Mouse (Mus musculus): ENCODE data around the gene Pole2. TPM values are rescaled to one million over a fixed set of nuclear protein-coding genes. Genes with fewer than 3 reads are reported as not detected.
"Not testable (repeated sequence)": the region's sequence is repeated elsewhere in the genome, so short reads cannot be mapped to it uniquely, and the experiment has no call there.

The Pole2 gene
- polyA plus RNA-seq, 1 experiment from 2014 or later: 15.6 TPM

DNA sequence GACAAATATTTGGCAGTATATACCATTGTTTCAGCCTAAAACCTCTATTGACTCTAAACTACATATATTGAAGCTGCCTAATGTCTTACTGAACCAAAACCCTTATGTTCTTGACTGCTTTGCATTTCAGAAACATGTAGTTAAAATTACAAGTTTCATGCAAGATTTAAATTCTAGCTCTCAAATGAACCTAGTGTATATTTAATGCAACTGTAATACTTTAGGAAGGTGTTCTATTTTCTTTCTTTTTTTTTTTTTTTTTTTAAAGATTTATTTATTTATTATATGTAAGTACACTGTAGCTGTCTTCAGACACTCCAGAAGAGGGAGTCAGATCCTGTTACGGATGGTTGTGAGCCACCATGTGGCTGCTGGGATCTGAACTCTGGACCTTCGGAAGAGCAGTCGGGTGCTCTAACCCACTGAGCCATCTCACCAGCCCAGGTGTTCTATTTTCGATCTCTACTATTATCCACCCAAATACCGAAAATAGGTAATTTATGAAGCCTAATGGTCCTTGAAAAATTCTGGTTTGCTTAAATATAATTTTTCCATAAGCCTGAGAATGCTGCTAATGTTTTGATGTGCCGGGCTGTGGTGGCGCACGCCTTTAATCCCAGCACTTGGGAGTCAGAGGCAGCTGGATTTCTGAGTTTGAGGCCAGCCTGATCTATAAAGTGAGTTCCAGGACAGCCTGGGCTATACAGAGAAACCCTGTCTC lies 61.0 kb downstream of the Pole2 start:
- 66% methylated on average over 8 of the region's 8 CpGs for WGBS
- Histone ChIP-seq H3K4me1 (peaks cover 14% of the 10 kb centered on the region), H3K4me2 (replicated peaks) (peak overlapping the region; percentile 96; the same call in 1 of the 2 replicates)
- not testable (repeated sequence) for H3K27ac ChIP-seq; H3K9me3 ChIP-seq; H3K27me3 ChIP-seq (replicated peaks); H3K9ac ChIP-seq; H3K36me3 ChIP-seq; H3K4me3 ChIP-seq; ATAC-seq (ENCODE audit: low FRiP score, low read depth)

DNA sequence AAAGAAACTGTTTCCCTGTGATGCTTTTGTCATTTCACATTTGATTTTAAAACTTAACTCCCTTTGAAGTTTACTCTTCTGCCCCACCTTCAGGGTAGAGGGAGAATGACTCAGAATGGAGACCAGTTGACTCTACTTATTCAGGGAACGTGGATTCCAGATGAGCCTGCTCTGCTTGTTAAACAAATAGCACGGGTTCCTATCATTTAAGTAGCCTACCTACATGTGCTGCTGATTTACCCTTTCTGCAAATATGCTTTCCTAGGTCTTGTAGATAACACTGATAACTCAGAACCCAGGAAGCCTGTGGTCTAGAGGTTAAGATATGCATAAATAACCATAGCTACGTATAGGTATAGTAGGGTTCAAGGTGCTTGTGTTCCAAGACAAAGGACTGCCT lies 63.1 kb downstream of the Pole2 start:
- Histone ChIP-seq H3K4me1 (peaks cover 13% of the 10 kb centered on the region), H3K36me3 (no peaks in the 10 kb centered on the region), H3K27me3 (replicated peaks) (no peaks in the 10 kb centered on the region), H3K27ac (no peak overlapping the region), H3K9me3 (no peaks in the 10 kb centered on the region), H3K4me3 (no peak overlapping the region), H3K9ac (no peak overlapping the region), H3K4me2 (replicated peaks) (no peak overlapping the region)
- no peak for ATAC-seq (ENCODE audit: low FRiP score, low read depth)
- 60% methylated on average over 3 of the region's 3 CpGs for WGBS

DNA sequence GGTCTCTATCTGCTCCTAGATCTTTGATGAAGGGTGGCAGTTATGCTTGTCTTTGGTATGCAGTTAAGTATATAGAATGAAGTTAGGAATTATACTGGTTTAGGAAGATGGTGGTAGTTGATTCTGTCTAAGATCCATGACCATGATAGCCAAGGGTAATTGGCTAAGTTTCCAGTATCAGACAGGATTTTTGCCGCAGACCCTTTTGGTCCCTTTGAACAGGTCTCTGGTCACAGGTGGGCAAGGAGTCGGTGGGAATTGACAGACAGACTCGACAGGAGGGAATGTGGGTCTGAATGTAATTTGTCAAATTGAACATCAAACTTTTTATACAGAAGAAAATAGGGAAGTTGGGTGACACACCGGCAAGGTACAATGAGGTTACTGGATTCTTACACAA lies 64.4 kb downstream of the Pole2 start:
- not testable (repeated sequence) for H3K36me3 ChIP-seq; H3K27ac ChIP-seq; ATAC-seq (ENCODE audit: low FRiP score, low read depth); H3K9me3 ChIP-seq; H3K27me3 ChIP-seq (replicated peaks); H3K4me2 ChIP-seq (replicated peaks); H3K4me1 ChIP-seq; H3K4me3 ChIP-seq; H3K9ac ChIP-seq
- WGBS: 85% methylated on average over 4 of the region's 4 CpGs

DNA sequence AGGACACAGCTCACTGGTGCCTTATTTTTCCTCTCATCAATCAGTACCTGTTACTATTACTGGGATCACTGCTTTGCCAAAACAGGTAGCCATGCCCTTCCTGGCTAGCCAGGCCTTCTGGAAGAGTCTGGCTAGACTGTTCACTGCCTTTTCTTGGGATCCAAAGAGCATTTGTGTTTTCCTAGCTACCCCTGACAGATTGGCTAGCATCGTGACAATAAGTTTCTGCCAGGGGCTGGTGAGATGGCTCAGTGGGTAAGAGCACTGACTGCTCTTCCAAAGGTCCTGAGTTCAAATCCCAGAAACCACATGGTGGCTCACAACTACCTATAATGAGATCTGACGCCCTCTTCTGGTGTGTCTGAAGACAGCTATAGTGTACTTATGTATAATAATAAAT lies 67.3 kb downstream of the Pole2 start:
- not testable (repeated sequence) for H3K4me1 ChIP-seq; ATAC-seq (ENCODE audit: low FRiP score, low read depth); H3K4me2 ChIP-seq (replicated peaks); H3K9ac ChIP-seq; H3K27me3 ChIP-seq (replicated peaks); H3K27ac ChIP-seq; H3K4me3 ChIP-seq; H3K9me3 ChIP-seq
- H3K36me3 ChIP-seq: peaks cover 17% of the 10 kb centered on the region
- 83% methylated on average over 2 of the region's 2 CpGs for WGBS

DNA sequence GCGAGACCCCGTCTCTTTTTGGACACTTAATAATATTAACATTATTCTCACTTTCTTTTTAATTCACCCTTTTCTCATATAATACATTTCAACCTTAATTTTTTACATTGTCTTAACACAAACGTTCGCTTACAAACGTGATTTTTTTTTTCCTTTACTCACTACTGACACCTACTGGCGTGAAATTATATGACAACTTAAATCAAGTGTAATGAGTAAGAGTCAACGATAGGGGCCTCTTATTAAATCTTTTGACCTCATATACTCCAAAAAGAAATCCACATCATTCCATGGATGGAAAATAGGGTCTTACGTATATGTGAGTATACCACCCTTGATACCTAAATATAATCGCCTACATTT lies 68.4 kb downstream of the Pole2 start:
- ATAC-seq (ENCODE audit: low FRiP score, low read depth): 0 out of 2 replicates have a peak, but pooled peaks have one; percentile 4
- Histone ChIP-seq H3K36me3 (peaks cover 17% of the 10 kb centered on the region), H3K9ac (no peak overlapping the region), H3K9me3 (no peaks in the 10 kb centered on the region), H3K27ac (no peak overlapping the region), H3K4me1 (peaks cover 5% of the 10 kb centered on the region), H3K4me2 (replicated peaks) (peak overlapping the region; percentile 24; the same call in 1 of the 2 replicates), H3K27me3 (replicated peaks) (no peaks in the 10 kb centered on the region), H3K4me3 (no peak overlapping the region)
- WGBS: 5% methylated on average over 9 of the region's 9 CpGs

DNA sequence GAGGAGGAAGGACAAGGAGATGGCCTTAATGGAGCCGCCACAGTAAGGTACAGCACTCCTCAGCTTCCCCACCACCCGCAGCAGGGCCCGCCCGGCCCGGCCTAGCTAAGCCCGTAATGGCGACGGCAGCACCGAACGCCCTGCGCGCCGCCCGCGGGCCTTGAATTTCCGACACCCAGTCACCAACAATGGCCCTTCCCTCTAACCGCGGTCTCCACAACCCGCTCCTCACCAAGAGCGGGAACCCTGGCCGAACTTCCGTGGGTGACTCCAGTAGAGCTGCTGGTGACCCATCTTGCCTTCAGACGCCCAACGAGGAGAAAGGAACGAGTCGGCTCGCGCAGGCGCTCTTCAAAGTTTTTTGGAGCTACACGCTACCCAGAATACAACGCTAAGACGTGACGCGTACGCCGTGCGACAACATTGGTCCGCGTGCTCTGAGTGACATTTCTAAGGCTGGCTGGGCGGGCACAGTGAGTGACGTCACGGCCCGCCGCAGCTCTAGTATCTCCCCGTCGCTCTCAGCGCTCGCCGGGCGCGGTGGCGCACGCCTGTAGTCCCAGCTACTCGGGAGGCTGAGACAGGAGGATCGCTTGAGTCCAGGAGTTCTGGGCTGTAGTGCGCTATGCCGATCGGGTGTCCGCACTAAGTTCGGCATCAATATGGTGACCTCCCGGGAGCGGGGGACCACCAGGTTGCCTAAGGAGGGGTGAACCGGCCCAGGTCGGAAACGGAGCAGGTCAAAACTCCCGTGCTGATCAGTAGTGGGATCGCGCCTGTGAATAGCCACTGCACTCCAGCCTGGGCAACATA lies 69.0 kb downstream of the Pole2 start, which contains the start of gene Rps29:
Gene Rps29, minus strand, starts transcription at position 422 of the 813 bp plus-strand sequence.
- H3K36me3 ChIP-seq: peaks cover 17% of the 10 kb centered on the region
- peak; percentile 99 for ATAC-seq (ENCODE audit: low FRiP score, low read depth)
- H3K4me1 ChIP-seq; H3K9me3 ChIP-seq; H3K27me3 ChIP-seq (replicated peaks): not testable (repeated sequence)
- peak within 1 kb of the TSS; percentile 87 for H3K9ac ChIP-seq
- WGBS: under 1% methylated on average over 62 of the region's 68 CpGs
- peak within 1 kb of the TSS; percentile 71 for H3K4me2 ChIP-seq (replicated peaks)
- peak within 1 kb of the TSS; percentile 79; the same call in 1 of the 2 replicates for H3K27ac ChIP-seq
- H3K4me3 ChIP-seq: peak within 1 kb of the TSS; percentile 73

DNA sequence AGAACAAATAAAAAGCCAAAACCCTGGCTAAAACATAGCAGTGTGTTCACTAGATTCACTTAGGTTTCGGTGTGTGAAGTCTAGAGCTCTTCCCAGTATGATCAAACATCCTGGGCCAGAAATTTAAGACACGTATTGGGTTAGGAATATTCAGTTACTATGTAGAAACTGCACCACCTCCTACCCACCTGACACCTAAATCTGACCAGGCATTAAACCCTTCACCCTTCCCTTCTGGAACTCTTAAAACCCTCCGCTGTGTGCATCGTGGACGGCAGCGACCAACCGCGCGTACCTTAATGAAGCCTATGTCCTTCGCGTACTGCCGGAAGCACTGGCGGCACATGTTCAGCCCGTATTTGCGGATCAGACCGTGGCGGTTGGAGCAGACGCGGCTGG lies 69.6 kb downstream of the Pole2 start:
- peak overlapping the region; percentile 73 for H3K4me3 ChIP-seq
- H3K27me3 ChIP-seq (replicated peaks): no peaks in the 10 kb centered on the region
- no peak for ATAC-seq (ENCODE audit: low FRiP score, low read depth)
- peak overlapping the region; percentile 71 for H3K4me2 ChIP-seq (replicated peaks)
- no peaks in the 10 kb centered on the region for H3K9me3 ChIP-seq
- peak overlapping the region; percentile 87 for H3K9ac ChIP-seq
- H3K4me1 ChIP-seq: peaks cover 5% of the 10 kb centered on the region
- peaks cover 17% of the 10 kb centered on the region for H3K36me3 ChIP-seq
- 1% methylated on average over 19 of the region's 19 CpGs for WGBS
- peak overlapping the region; percentile 79; the same call in 1 of the 2 replicates for H3K27ac ChIP-seq

DNA sequence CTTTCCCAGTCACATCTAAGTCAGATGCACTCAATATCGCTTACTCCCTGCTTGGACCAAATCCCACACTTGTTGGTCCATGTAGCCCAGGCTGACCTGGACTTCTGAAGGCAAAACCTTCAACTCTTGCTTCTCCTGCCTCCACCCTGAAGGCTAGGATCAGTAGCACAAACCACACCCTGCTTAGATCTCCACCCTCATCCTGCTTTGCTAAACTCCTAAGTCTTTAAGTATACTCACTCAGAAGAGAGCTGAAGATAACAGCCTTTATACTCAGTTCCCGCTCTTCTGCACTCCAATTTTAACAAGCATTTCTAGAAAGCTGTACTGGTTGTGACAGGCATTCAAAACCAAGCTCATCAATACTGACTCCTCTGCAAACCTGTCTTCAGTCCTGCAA lies 70.9 kb downstream of the Pole2 start:
- no peak overlapping the region for H3K9ac ChIP-seq
- peaks cover 17% of the 10 kb centered on the region for H3K36me3 ChIP-seq
- ATAC-seq (ENCODE audit: low FRiP score, low read depth): no peak
- H3K4me3 ChIP-seq: no peak overlapping the region
- no peaks in the 10 kb centered on the region for H3K27me3 ChIP-seq (replicated peaks)
- H3K4me1 ChIP-seq: peaks cover 5% of the 10 kb centered on the region
- no peaks in the 10 kb centered on the region for H3K9me3 ChIP-seq
- WGBS: 95% methylated on average over 2 of the region's 2 CpGs
- H3K4me2 ChIP-seq (replicated peaks): 0 out of 2 replicates have a peak overlapping the region, but pooled peaks have one; percentile 71
- no peak overlapping the region for H3K27ac ChIP-seq

DNA sequence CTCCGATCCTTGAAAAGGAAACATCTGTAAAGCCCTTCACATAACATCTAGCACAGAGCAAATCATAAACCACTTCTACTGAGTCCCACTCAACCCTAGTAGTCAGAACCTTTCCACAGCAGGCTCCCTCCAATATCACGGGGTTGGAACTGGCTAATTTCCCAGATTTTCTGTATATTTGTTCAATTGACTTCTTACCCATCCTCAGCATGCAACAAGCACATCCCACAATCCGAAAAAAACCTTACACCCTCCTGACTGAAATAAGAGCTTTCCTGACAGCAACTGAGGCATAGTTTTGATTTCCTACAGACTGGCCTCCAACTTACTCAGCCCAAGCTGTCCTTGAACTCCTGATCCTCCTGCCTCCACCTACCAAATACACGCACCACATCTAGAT lies 71.6 kb downstream of the Pole2 start:
- H3K27me3 ChIP-seq (replicated peaks): no peaks in the 10 kb centered on the region
- H3K4me2 ChIP-seq (replicated peaks): no peak overlapping the region
- no peak overlapping the region for H3K27ac ChIP-seq
- H3K9ac ChIP-seq: no peak overlapping the region
- peaks cover 17% of the 10 kb centered on the region for H3K36me3 ChIP-seq
- no peaks in the 10 kb centered on the region for H3K9me3 ChIP-seq
- no peak for ATAC-seq (ENCODE audit: low FRiP score, low read depth)
- H3K4me1 ChIP-seq: peaks cover 5% of the 10 kb centered on the region
- no peak overlapping the region for H3K4me3 ChIP-seq
- WGBS: 85% methylated on average over 4 of the region's 4 CpGs

DNA sequence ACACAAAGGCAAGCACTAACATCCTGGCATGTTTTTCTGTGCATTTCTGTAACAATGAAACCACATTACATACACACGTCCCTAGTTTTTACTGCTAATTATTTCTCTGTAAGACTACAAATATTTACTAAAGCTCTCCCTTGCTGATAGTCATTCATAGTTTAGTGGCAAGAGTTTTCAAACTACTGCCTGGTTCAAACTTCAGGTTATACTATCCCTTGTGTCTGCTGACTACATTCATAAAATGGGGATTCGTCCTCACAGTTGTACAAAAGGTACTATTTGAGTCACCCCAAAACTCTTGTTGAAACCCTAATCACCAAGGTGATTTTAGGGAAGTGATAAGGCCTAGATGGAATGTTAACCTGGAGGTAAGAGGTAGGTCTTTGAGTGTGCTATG lies 72.1 kb downstream of the Pole2 start:
- no peak overlapping the region for H3K9ac ChIP-seq
- WGBS: 86% methylated on average over 2 of the region's 2 CpGs
- H3K9me3 ChIP-seq: no peaks in the 10 kb centered on the region
- ATAC-seq (ENCODE audit: low FRiP score, low read depth): no peak
- no peak overlapping the region for H3K4me2 ChIP-seq (replicated peaks)
- no peak overlapping the region for H3K27ac ChIP-seq
- no peak overlapping the region for H3K4me3 ChIP-seq
- H3K36me3 ChIP-seq: peaks cover 17% of the 10 kb centered on the region
- H3K4me1 ChIP-seq: peaks cover 5% of the 10 kb centered on the region
- H3K27me3 ChIP-seq (replicated peaks): no peaks in the 10 kb centered on the region
